Mouse (Mus musculus) left cerebral cortex, postnatal 4 days (tissue): Measurements from ENCODE around the gene Car5b. TPM values are rescaled to one million over a fixed set of nuclear protein-coding genes. Genes with fewer than 3 reads are reported as not detected.
A peak's percentile ranks its signal among the peaks of the same experiment; 100 is the strongest.

Experiments
- DNase-seq: peaks from one replicate; pipeline ENCODE4 v3.0.0-alpha.2; 2022
- intact Hi-C: fragments of 180-260 bp; cut with DNase I; formaldehyde crosslinking; loops from one replicate; pipeline ENCODE4 v1.15.1; 2025
- total RNA-seq, 2 experiments: library from RNA; stranded (reverse); gene quantifications; 2 replicates each; pipeline ENCODE4 v1.2.3; 2021

Car5b gene
- total RNA-seq, 2 experiments from 2014 or later = 2.0 to 2.1 TPM

- DNase-seq = no peak
- intact Hi-C loops = no loop called here
These were observed 46.7 kb downstream of the Car5b start for GRCm38 (mm10) chrX:163981092-163981491.

- DNase-seq = peak; percentile 86
- intact Hi-C loops = no loop called here
These were observed 69.3 kb downstream of the Car5b start, which contains the start of gene Zrsr2 for GRCm38 (mm10) chrX:163958467-163958875. Gene Zrsr2, minus strand, starts transcription at chrX:163958661.

- intact Hi-C loops = no loop called here
- DNase-seq = peak; percentile 73
These were observed 69.9 kb downstream of the Car5b start for GRCm38 (mm10) chrX:163957803-163958466.

GRCm38 (mm10) chrX:163957381-163957780, 70.4 kb downstream of the Car5b start:
- intact Hi-C loops = no loop called here
- no peak for DNase-seq

- no peak for DNase-seq
- intact Hi-C loops = no loop called here
These were observed 76.2 kb downstream of the Car5b start for GRCm38 (mm10) chrX:163951618-163952017.

GRCm38 (mm10) chrX:163944381-163944780, 83.4 kb downstream of the Car5b start:
- no peak for DNase-seq
- intact Hi-C loops = loop anchor here (10.0 kb wide), 1 partner anchor 1010 kb away; no protein-coding TSS in a partner anchor

GRCm38 (mm10) chrX:163938587-163938986, 89.2 kb downstream of the Car5b start:
- no peak for DNase-seq
- intact Hi-C loops = no loop called here

- DNase-seq = no peak
- intact Hi-C loops = no loop called here
These were observed 93.1 kb downstream of the Car5b start for GRCm38 (mm10) chrX:163934731-163935130.

- DNase-seq = no peak
- intact Hi-C loops = no loop called here
These were observed 98.2 kb downstream of the Car5b start for GRCm38 (mm10) chrX:163929550-163929949.

Other genes with a start within 250 kb of the Car5b start
- 10 to 100 TPM; 44.9 to 48.9 TPM for gene Ap1s2, start 119.0 kb downstream of the Car5b start, total RNA-seq
- 10 to 100 TPM; 33.7 to 38.4 TPM for gene Zrsr2, start 69.3 kb downstream of the Car5b start, total RNA-seq
- gene Siah1b, start 48.5 kb upstream of the Car5b start, total RNA-seq = 10 to 100 TPM; 11.5 to 11.9 TPM
- gene Cltrn, start 60.8 kb upstream of the Car5b start, total RNA-seq = not detected
- under 1 TPM; 0.22 to 0.81 TPM for gene Ace2, start 111.3 kb upstream of the Car5b start, total RNA-seq
- gene Bmx, start 230.2 kb upstream of the Car5b start, total RNA-seq = under 1 TPM; 0.48 to 0.64 TPM
- 1 to 10 TPM; 2.5 to 2.8 TPM for gene Pir, start 241.4 kb upstream of the Car5b start, total RNA-seq